Mouse (Mus musculus) mammary gland, adult 2 months (tissue): ENCODE measurements around the gene Olfr1242. TPM values are rescaled to one million over a fixed set of nuclear protein-coding genes. Genes with fewer than 3 reads are reported as not detected.

ENCODE experiments used
- polyA plus RNA-seq: library from polyadenylated mRNA; depleted of rRNA; stranded (reverse); fragments of >200 nt; gene quantifications from 2 replicates; pipeline ENCODE4 v1.2.3, GENCODE M21; 2012; ENCODE audit warnings: low replicate concordance; rRNA removed

The Olfr1242 gene
- polyA plus RNA-seq: not detected in 2 replicates

DNA sequence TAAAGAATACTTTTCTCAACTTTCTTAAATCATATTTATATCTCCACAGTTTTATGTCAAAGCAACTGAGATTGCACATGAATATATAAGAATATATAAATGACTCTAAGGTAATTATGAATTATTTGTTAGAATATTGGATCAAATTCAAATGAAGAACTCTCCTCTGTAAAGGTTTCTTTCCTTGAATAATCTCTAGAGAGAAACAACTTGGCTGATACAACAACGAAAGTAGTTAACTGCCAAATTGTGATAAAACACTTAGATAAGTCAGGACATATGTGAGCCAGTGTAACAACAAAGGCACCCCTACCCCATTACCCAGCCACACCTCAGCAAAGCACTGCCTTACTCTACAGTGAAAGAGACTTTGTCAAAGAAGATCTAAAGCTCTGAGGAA, at the start of gene Olfr1242:
Olfr1242 (minus strand) TSS at position 101 of the 400 bp plus-strand sequence.

GRCm38 (mm10) chr2:89531387-89531786, 33.3 kb upstream of the Olfr1242 start, which contains the start of gene Olfr1243:
Gene Olfr1243, minus strand, starts transcription at chr2:89531487.

DNA sequence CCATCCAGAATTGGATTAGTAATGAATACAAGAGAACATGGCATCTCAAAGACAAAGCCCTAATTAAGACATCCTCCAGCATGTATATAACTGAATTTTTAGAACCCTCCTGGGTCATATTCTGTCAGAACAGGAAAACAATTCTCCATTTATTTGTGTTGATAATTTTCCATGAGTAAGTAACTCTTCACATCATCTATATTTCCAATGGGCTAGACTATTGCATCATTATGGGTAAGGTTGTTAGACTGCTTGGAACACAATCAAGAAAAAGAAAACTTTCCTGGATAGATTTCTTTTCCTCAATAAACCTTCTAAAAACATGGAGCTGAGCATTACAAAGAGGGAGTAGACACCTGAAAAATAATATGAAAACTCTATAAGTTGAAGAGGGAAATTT, 11.1 kb downstream of the Olfr1242 start, which contains the start of gene Olfr1241:
Olfr1241 (minus strand) TSS at position 101 of the 400 bp plus-strand sequence.

DNA sequence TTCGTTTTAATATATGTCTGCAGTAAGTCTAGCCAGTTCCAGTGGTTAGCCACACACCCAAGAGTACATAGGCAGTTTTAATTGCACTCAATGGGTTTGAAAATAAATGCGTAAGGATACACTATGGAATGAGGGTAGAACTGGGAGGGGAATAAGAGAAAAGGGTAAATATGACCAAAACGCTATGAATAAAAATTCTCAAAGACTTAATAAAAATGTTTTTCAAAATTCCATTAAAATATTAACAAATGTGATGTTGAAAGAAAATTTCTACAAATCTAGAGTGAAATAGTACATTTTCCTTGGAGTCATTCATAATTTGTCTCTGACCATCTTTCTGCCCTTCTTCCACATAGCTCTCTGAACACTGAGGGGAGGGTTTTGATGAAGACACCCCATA, 55.2 kb downstream of the Olfr1242 start, which contains the start of gene Olfr1240:
Olfr1240 (minus strand) TSS at position 101 of the 400 bp plus-strand sequence.

Other genes starting within 250 kb of the Olfr1242 start
- gene Olfr1228, start 244.3 kb downstream of the Olfr1242 start, polyA plus RNA-seq: not detected in 2 replicates
- gene Olfr1229, start 210.3 kb downstream of the Olfr1242 start, polyA plus RNA-seq: not detected in 2 replicates
- gene Olfr1230, start 201.1 kb downstream of the Olfr1242 start, polyA plus RNA-seq: not detected in 2 replicates
- not detected in 2 replicates for gene Olfr1231, start 191.3 kb downstream of the Olfr1242 start, polyA plus RNA-seq
- gene Olfr1232, start 168.7 kb downstream of the Olfr1242 start, polyA plus RNA-seq: not detected in 2 replicates
- gene Olfr1233, start 155.9 kb downstream of the Olfr1242 start, polyA plus RNA-seq: not detected in 2 replicates
- not detected in 2 replicates for gene Olfr1234, start 133.5 kb downstream of the Olfr1242 start, polyA plus RNA-seq
- gene Olfr1238, start 88.7 kb downstream of the Olfr1242 start, polyA plus RNA-seq: not detected in 2 replicates
- gene Olfr1239, start 77.9 kb downstream of the Olfr1242 start, polyA plus RNA-seq: not detected in 2 replicates
- not detected in 2 replicates for gene Olfr1240, start 55.3 kb downstream of the Olfr1242 start, polyA plus RNA-seq
- gene Olfr1241, start 11.2 kb downstream of the Olfr1242 start, polyA plus RNA-seq: not detected in 2 replicates
- not detected in 2 replicates for gene Olfr1243, start 33.2 kb upstream of the Olfr1242 start, polyA plus RNA-seq
- not detected in 2 replicates for gene Olfr1245, start 80.1 kb upstream of the Olfr1242 start, polyA plus RNA-seq
- not detected in 2 replicates for gene Olfr1246, start 94.8 kb upstream of the Olfr1242 start, polyA plus RNA-seq
- gene Olfr1247, start 115.8 kb upstream of the Olfr1242 start, polyA plus RNA-seq: not detected in 2 replicates
- not detected in 2 replicates for gene Olfr1248, start 119.9 kb upstream of the Olfr1242 start, polyA plus RNA-seq
- gene Olfr1249, start 136.6 kb upstream of the Olfr1242 start, polyA plus RNA-seq: not detected in 2 replicates
- not detected in 2 replicates for gene Olfr1250, start 163.1 kb upstream of the Olfr1242 start, polyA plus RNA-seq
- not detected in 2 replicates for gene Olfr1251, start 173.6 kb upstream of the Olfr1242 start, polyA plus RNA-seq
- gene Olfr1252, start 226.7 kb upstream of the Olfr1242 start, polyA plus RNA-seq: not detected in 2 replicates